Mouse (Mus musculus): ENCODE measurements around the gene Ins2.
A peak's percentile ranks its signal among the peaks of the same experiment; 100 is the strongest.

The Ins2 gene

GRCm38 (mm10) chr7:142743281-142743680 is at the start of gene Ins2:
Gene Ins2, minus strand, starts transcription at chr7:142743381.
- no peak for DNase-seq

DNA sequence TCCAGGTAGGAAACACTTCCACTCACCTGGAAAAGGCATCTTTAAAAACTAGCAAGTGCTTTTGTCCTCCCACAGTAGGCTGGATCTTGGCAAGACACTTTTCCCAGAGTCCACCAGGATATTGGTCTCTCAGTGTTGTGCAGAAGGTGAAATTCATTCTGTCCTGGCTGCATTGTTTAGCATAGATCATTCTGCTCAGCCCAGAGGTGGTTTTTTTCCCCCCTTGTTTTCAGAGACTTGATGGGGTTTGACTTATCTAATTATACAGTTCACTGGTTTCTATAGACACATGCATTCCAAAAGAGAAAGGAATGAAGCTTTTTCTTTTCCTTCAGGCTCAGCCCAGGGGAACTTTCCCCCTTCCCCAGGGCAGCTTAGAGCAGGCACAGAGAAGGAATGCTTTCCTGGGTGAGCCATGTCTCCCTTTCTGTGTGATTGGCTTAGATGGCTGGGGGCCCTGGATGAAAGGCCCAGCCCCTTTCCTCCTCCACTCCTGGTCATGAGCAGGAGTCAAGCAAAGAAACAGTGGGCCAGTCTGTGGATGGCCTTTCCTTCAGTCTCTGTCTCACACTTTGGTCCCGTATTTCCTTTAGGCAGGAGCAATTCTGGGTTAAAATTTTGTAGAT is 49.6 kb upstream of the Ins2 start:
- DNase-seq, result no peak

DNA sequence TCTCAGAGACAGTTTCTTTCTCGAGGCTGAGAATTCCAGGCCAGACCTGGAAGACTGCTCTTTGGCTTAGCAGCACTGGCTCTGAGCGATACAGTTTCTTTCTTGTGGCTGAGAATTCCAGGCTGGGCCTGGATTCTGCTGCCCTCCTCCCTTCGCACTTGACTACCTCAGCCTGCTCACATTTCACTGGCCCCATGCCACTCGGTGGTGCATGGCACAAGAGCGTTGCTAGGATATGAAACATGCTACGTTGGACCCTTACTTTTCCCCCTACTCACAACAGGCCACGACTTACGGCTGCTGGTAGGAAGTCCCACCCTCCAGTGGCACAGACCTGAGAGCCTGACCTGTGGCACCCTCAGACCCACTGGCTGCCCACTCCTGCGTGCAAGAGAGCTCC is 46.5 kb upstream of the Ins2 start:
- DNase-seq, result no peak

- peak; percentile 11 to 33 for DNase-seq
These were observed 5.4 kb downstream of the Ins2 start for GRCm38 (mm10) chr7:142737772-142738171.

DNA sequence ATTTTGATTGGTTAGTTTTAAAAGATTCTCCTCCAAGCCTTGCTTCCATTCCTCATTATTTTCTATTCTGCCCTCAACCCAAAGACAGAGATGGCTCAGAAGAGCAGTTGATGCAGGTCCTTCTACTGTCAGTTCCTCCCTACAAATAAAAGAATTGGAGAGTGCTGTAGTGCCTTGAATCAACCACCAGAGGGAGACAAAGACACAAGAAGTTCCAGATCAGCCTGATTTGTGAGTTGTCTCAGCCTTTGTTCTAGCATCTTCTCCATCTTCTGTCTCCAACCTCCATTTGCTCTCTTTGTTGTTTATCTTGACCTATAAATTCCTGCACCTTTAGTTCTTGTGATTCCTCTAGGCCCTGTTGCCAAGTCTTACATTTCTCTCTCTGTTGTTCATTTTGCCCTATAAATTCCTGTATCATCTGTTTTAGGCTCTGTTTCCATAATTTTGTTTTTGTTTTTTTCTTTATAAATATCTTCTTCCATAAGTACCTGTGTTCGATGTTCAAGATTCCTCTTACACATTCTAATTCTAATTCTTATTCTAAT is 6.2 kb downstream of the Ins2 start:
- peak; percentile 11 to 29 for DNase-seq

GRCm38 (mm10) chr7:142725973-142726372 is 17.2 kb downstream of the Ins2 start:
- no peak for DNase-seq

GRCm38 (mm10) chr7:142720725-142721124 is 22.5 kb downstream of the Ins2 start:
- DNase-seq, result peak; percentile 11

GRCm38 (mm10) chr7:142714783-142715498 is 28.2 kb downstream of the Ins2 start:
- peak; percentile 9 to 42 for DNase-seq

DNA sequence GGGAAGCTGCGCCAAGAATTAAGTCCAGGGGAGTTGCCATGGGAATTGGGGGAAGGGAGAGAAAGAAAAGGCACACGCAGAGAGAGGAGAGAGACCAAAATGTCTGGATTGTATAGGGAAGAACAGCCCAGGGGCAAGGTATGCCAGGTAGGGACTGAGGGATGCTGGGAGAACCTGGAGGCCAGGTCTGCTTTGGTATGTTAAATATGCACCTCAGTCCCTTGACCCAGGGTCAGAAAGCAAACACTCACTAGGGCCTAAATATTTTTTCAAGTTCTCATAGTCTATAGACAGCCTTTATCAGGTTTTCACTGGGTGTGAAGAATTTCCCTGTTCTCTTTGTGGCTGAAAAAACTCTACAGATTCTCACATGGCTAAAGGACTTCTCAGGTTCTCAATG is 36.3 kb downstream of the Ins2 start:
- DNase-seq, result no peak

DNA sequence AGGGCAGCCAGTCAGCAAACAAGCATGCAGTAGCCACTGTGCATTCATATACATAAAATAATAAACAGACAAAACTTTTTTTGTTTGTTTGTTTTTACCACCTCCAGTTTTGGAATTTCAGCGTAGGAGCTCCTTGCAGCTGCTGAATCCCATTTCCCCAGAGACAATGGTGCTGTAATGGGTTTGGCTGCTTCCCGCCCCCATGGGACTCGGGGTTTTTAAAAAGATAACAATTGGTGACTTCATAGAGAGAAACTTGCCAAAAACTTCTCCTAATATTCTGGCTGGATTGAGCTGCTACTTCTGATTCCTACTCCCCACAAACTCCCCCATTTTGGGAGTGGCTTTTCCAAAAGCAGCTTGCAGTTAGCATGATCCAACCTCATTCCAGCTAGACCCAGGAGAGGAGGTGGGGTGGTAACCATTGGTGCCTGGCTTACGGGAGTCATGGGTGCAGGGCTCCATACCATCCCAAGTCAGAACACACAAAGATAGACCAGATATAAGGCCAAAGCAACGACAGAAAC is 43.8 kb downstream of the Ins2 start:
- no peak for DNase-seq

DNA sequence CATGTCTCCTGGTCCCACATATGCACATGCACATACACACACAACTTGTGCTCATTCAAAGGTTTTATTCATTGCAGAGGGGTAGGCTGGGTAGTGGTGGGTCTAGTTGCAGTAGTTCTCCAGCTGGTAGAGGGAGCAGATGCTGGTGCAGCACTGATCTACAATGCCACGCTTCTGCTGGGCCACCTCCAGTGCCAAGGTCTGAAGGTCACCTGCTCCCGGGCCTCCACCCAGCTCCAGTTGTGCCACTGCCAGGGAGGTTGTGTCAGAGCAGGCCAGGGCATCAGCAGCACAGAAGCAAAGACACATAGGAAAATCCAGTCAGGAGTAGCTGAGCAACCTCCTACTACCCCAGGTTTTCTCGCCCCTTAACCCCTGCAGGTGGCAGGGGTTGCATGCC is 64.6 kb downstream of the Ins2 start:
- DNase-seq, result no peak

GRCm38 (mm10) chr7:142675644-142676043 is 67.5 kb downstream of the Ins2 start:
- peak; percentile 57 to 75 for DNase-seq

DNA sequence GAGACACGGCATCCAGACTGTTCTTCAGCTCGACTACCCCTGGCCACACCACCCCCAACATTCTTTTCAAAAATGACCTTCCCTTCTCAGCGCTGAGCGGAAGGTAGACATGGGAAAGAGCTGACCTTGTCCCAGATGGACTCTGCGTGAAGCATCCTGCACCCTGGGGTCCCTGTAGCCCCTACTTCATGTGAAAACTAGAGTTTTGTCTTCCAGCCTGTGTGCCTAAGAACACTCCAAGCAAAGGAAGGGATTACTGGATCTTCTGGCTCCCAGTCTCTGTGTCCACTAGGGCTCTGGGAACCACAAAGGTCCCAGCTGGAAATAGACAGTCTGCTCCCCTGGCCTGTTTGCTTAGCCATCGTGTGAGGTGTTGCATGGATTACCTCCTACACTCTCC is 68.0 kb downstream of the Ins2 start:
- DNase-seq, result no peak

DNA sequence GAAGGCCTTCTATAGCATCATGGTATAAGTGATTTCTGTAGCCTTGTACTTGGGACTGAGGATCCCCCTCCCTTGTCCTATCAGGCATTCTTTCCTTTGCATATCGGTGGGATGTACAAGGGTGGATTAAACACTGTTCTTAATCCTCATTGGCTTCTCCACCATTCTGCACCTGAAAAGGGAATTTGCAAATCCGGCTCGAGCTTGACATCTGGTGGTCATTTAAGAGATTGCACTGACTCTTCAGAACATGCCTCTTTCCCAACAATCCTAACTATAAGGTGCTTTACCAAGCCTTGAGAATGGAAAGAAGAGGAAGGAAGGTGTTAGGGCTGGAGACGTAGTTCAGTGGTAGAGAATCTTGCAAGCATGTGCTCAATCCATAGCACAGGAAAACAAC is 71.1 kb downstream of the Ins2 start:
- DNase-seq, result peak; percentile 57 to 76

DNA sequence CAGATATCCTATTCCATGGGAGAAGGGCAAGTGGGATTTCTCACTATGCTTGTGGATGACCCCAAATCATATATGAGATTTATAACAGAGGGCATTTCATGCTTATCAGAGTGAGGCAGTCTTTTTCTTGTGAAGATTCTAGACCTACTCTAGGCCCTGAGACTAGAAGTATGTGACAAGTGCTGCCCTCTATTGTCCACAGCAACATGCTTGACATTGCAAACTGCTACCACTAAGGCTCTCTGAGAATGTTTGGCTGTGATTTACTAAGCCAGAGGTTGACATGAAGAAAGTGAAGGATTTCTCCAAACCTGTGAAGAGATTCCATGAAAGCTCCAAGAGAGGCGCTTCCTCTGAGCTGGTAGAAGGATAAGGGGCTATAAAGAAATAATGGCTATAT is 72.1 kb downstream of the Ins2 start:
- no peak for DNase-seq

DNA sequence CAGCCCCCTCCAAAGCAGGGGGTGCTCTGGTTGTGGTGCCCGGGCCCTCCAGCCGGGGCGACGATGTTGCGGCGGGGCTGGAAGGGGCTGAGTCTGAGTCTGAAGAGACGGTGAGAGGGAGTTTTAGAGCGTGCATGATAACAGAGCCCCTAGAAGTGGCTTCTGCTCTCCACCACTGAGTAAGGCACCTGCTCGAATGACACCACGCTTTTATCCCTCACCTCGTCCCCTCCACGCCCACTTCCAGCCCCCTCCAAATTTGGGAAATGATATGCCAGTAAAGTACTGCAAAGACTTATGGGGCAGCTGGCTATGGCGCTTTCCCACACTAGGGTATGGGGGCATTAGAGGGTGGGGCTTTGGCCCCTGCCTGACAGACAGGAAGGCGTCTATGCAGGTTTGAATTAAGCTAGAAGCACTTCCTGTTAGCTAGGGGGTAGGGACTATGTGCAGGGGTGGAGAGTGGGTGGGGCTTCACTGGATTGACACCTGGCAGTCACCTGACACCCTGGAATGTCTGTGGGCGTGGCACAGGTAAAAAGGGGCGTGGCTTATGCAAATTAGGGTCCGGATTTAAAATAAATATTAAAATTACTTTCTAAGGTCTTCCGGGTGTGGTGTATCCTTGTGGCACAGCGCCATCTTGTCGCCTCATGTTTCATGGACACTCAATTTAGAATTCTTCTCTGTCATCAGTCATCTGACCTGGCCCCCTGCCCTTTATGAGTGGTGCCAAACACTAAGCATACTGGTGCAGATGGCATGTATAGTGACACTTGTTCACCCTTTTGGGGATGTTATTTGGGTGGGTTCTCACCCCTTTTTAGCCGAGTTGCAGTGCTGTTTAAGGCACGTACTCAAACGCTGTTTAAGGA is 73.2 kb downstream of the Ins2 start, which contains the start of gene Gm49394:
Gene Gm49394, minus strand, starts transcription at position 192 of the 875 bp plus-strand sequence.
- DNase-seq, result no peak

DNA sequence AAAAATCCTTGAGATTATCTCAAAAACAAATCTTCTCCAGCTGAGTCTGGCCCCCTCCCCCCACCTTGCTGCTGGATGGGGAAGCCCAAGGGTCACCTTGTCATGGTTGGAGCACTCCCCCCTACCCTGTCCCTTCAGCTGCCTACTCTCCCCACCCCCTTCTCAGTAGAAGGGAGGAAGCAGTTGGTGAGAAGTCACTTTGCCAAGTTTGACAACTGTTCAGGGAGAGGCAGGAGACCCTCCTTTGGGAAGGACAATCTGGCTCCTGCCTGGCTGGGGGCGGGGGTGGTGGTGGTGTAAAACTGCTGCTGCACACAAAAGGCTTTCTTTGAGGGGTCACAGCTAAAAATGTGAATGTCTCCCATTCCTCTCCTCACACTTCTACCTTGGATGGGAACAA is 74.9 kb downstream of the Ins2 start:
- no peak for DNase-seq

DNA sequence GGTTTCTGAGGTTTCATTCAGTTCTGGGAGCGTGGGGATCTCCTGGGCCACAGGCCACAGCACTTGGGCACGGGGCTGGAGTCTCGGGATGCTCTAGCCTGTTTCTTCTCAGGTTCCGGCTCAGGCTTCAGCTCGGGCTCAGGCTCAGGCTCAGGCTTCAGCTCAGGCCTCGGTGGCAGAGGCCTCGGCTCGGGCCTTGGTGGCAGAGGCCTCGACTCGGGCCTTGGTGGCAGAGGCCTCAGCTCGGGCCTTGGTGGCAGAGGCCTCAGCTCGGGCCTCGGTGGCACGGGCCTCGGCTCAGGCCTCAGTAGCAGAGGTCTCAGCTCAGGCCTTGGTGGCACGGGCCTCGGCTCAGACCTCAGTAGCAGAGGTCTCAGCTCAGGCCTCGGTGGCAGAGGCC is 75.7 kb downstream of the Ins2 start:
- DNase-seq, result no peak

DNA sequence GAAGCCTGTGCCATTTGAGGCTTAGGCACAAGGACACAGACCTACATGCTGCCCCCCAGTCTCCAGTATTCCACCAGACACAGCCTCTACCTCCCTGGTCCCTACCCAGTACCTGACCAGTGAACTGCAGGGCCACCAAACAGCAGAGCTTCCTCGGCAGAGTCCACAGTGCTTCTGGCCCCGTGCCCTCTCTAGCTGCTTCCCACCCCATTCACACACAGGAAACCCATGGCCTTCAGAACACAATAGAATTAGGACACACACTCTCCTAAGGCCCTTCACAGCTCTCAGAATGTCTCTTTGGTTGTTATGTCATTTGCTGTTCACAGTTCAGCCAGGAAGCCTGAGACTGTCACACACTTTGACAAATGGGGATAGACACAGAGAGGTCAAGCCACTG is 76.5 kb downstream of the Ins2 start, which contains the start of gene Igf2:
Gene Igf2, minus strand, starts transcription at position 158 of the 400 bp plus-strand sequence.
- no peak for DNase-seq

GRCm38 (mm10) chr7:142666109-142666508 is 77.1 kb downstream of the Ins2 start:
- DNase-seq, result no peak

DNA sequence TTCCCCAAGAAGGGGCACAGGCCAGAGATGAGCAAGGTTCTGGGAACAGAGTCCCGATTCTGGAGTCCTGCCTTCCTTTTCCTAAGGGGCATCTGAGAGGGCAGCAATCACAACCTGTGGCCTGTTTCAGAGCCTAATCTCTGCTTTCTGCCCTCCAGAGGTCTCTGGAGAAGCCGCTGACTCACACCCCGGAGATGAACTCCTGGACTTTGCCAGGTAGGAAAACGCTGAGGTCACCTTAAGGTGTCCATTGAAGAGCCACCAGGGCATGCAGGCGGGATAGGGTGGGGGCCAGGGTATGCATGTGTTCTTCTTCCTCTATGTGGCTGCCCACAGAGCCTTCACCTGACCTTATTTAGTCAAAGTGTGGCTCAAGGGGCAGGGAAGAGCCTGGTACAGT is 77.8 kb downstream of the Ins2 start:
- no peak for DNase-seq

DNA sequence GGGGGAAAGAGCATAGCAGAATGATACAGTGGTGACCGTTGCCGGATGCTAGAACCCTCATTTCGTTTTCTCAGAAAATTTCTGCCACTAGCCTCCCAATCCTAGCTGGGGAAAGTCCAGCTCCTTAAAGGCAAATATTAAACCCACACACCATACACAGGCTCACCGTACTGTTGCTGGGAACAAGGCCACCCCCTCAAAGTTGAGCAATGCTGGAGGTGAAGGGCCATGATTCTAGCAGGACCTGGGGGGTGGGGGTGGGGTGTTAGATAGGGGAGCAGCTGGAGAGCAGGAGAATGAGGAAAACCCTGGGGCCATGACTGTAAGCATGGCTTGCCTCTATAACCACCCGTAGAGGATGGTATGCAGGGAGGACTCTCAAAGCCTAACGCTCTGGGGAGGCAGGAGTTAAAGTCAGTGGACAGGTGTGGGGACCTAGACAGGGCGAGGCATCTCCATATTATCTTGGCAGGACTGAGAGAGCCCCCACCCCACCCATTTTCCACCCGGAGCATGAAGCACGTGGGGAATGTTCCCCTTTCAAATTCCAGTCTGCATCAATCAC is 78.6 kb downstream of the Ins2 start:
- DNase-seq, result no peak
